ENCODE assay signal across 8 mouse cellular contexts in genomic region chr5:120502675-120503143, GRCm38 (mm10). TPM values are rescaled to one million over a fixed set of nuclear protein-coding genes. Genes with fewer than 3 reads are reported as not detected.
A peak's percentile ranks its signal among the peaks of the same experiment; 100 is the strongest.
DNase-seq lines count a peak whose midpoint lies in the region; ATAC-seq and TF ChIP-seq lines count a peak whose summit lies in the region.

No protein-coding gene starts in this region.

- no peaks in the 10 kb centered on the region for H3K9me3 ChIP-seq in megakaryocyte, embryonic 14.5 days
- no peaks in the 10 kb centered on the region for H3K9me3 ChIP-seq in limb, embryonic 10.5 days (replicated peaks)

- 12% methylated on average over 12 of the region's 12 CpGs for WGBS in limb, embryonic 10.5 days
- 4% methylated on average over 12 of the region's 12 CpGs for WGBS in small intestine, adult 2 months

- H3K4me3 ChIP-seq in megakaryocyte, embryonic 14.5 days (replicated peaks), result peak overlapping the region; percentile 95
- peak overlapping the region; percentile 81 for H3K4me3 ChIP-seq in limb, embryonic 10.5 days
- H3K4me3 ChIP-seq in small intestine, adult 2 months (ENCODE audit: low read depth, low read length), result peak overlapping the region; percentile 91

- peaks cover 46% of the 10 kb centered on the region for H3K4me1 ChIP-seq in megakaryocyte, embryonic 14.5 days
- H3K4me1 ChIP-seq in limb, embryonic 10.5 days, result peaks cover 30% of the 10 kb centered on the region
- H3K4me1 ChIP-seq in small intestine, adult 2 months (ENCODE audit: control insufficient read depth, insufficient read depth, insufficient read length, low read length), result peaks cover 7% of the 10 kb centered on the region; the same call in 1 of the 2 replicates

- H3K36me3 ChIP-seq in megakaryocyte, embryonic 14.5 days (replicated peaks; ENCODE audit: low read length), result peaks cover 18% of the 10 kb centered on the region
- peaks cover 17% of the 10 kb centered on the region for H3K36me3 ChIP-seq in limb, embryonic 10.5 days
- H3K36me3 ChIP-seq in small intestine, adult 2 months (ENCODE audit: control insufficient read depth, insufficient read depth, low read length), result 0 out of 2 replicates have a peak, but pooled peaks cover 1% of the 10 kb centered on the region

- ATAC-seq in cerebellum, adult (ENCODE audit: insufficient number of reproducible peaks, low FRiP score, low TSS enrichment), result peak; percentile 9; the same call in 1 of the 2 replicates
- ATAC-seq in megakaryocyte, adult 5-6 weeks (ENCODE audit: poor library complexity, severe bottlenecking), result no peak

- peaks cover 5% of the 10 kb centered on the region for H3K27me3 ChIP-seq in megakaryocyte, embryonic 14.5 days (replicated peaks)
- H3K27me3 ChIP-seq in limb, embryonic 10.5 days (ENCODE audit: low read depth, poor library complexity, severe bottlenecking), result peaks cover 5% of the 10 kb centered on the region; the same call in 1 of the 2 replicates
- no peaks in the 10 kb centered on the region for H3K27me3 ChIP-seq in small intestine, adult 2 months (ENCODE audit: control insufficient read depth, insufficient read depth, low read length)

- no peak for TF ChIP-seq POLR2A in small intestine, adult 2 months (IDR thresholded peaks at IDR 0.05; ENCODE audit: low read depth, low read length)

- no peak for TF ChIP-seq CTCF in small intestine, adult 2 months (IDR thresholded peaks at IDR 0.05; ENCODE audit: extremely low read depth, insufficient read length, insufficient replicate concordance, low read depth, low read length)

- no peak for DNase-seq in cerebellum, postnatal 4 days (ENCODE audit: low spot score in 2 of 2)
- no peak for DNase-seq in limb, embryonic 10.5 days (ENCODE audit: low spot score)
- no peak for DNase-seq in frontal cortex, postnatal 14 days (ENCODE audit: low spot score in 2 of 2)
- no peak for DNase-seq in thymus, postnatal 10 days (ENCODE audit: low spot score in 2 of 2)

- H3K27ac ChIP-seq in limb, embryonic 10.5 days, result peak overlapping the region; percentile 84
- no peak overlapping the region for H3K27ac ChIP-seq in small intestine, adult 2 months (ENCODE audit: insufficient read depth, low read depth, low read length)

RNA-seq across cellular contexts. Expression of gene Plbd2, which starts 0.7 kb away (rescaled TPM):
- polyA plus RNA-seq in megakaryocyte, embryonic 14.5 days (2012; ENCODE audit: insufficient read depth, low replicate concordance), result 17.5 and 24.3 TPM in 2 replicates
- total RNA-seq in megakaryocyte, adult 5-6 weeks (2015), result 7.8 and 10.5 TPM in 2 replicates
- 7.9 and 10.2 TPM in 2 replicates for total RNA-seq in megakaryocyte, adult 5-6 weeks (2017)
- polyA plus RNA-seq in limb, embryonic 10.5 days (2016; fragmentation: Nextera tagmentation; extraction: Ambion mirVana), result 41.3 and 43.1 TPM in 2 replicates
- polyA plus RNA-seq in small intestine, adult 2 months (2012; rRNA removed), result 19.9 and 24.3 TPM in 2 replicates

RNA-seq across cellular contexts. Expression of gene Slc8b1, which starts 8.3 kb away (rescaled TPM):
- 3.0 and 5.3 TPM in 2 replicates for polyA plus RNA-seq in megakaryocyte, embryonic 14.5 days (2012; ENCODE audit: insufficient read depth, low replicate concordance)
- 31.7 and 36.8 TPM in 2 replicates for total RNA-seq in megakaryocyte, adult 5-6 weeks (2015)
- 44.1 and 60.5 TPM in 2 replicates for total RNA-seq in megakaryocyte, adult 5-6 weeks (2017)
- 3.7 and 4.4 TPM in 2 replicates for polyA plus RNA-seq in limb, embryonic 10.5 days (2016; fragmentation: Nextera tagmentation; extraction: Ambion mirVana)
- polyA plus RNA-seq in small intestine, adult 2 months (2012; rRNA removed), result 8.0 and 12.1 TPM in 2 replicates

RNA-seq across cellular contexts. Expression of gene Sds, which starts 26.4 kb away (rescaled TPM):
- not detected in 2 replicates for polyA plus RNA-seq in megakaryocyte, embryonic 14.5 days (2012; ENCODE audit: insufficient read depth, low replicate concordance)
- not detected in 2 replicates for total RNA-seq in megakaryocyte, adult 5-6 weeks (2015)
- total RNA-seq in megakaryocyte, adult 5-6 weeks (2017), result not detected in 2 replicates
- polyA plus RNA-seq in limb, embryonic 10.5 days (2016; fragmentation: Nextera tagmentation; extraction: Ambion mirVana), result not detected in 2 replicates
- not detected in 2 replicates for polyA plus RNA-seq in small intestine, adult 2 months (2012; rRNA removed)

RNA-seq across cellular contexts. Expression of gene Sdsl, which starts 30.1 kb away (rescaled TPM):
- polyA plus RNA-seq in megakaryocyte, embryonic 14.5 days (2012; ENCODE audit: insufficient read depth, low replicate concordance), result 1.3 and 5.3 TPM in 2 replicates
- total RNA-seq in megakaryocyte, adult 5-6 weeks (2015), result 0.49 TPM in 1 of 2 replicates, not detected in the other
- total RNA-seq in megakaryocyte, adult 5-6 weeks (2017), result 0.55 and 0.61 TPM in 2 replicates
- 5.2 and 5.6 TPM in 2 replicates for polyA plus RNA-seq in limb, embryonic 10.5 days (2016; fragmentation: Nextera tagmentation; extraction: Ambion mirVana)
- 27.3 and 46.4 TPM in 2 replicates for polyA plus RNA-seq in small intestine, adult 2 months (2012; rRNA removed)
